Mouse (Mus musculus) T-helper 1 cell (primary cell): ENCODE measurements around the gene Bricd5.
"Not testable (repeated sequence)": the region's sequence is repeated elsewhere in the genome, so short reads cannot be mapped to it uniquely, and the experiment has no call there.

Experiments used
- in situ Hi-C: fragments of 300-600 bp; cut with MboI, MseI; formaldehyde crosslinking; loops from one replicate; pipeline ENCODE4 v1.15.1; 2025; ENCODE audit warnings: high pct_unique_total_duplicates

The Bricd5 gene

GRCm38 (mm10) chr17:24473612-24474275 is at the start of gene Bricd5:
Gene Bricd5 (plus strand): TSS chr17:24473884.
- in situ Hi-C loops, result no loop called here

- in situ Hi-C loops, result no loop called here
These were observed 49.2 kb upstream of the Bricd5 start for GRCm38 (mm10) chr17:24424489-24424888.

GRCm38 (mm10) chr17:24425326-24425725 is 48.4 kb upstream of the Bricd5 start:
- in situ Hi-C loops, result not testable (repeated sequence)

- in situ Hi-C loops, result no loop called here
These were observed 47.8 kb upstream of the Bricd5 start for GRCm38 (mm10) chr17:24425905-24426304.

- in situ Hi-C loops, result no loop called here
These were observed 47.1 kb upstream of the Bricd5 start, which contains the start of gene Eci1 for GRCm38 (mm10) chr17:24426471-24427169. Gene Eci1 (plus strand): TSS chr17:24426641.

- in situ Hi-C loops, result no loop called here
These were observed 46.5 kb upstream of the Bricd5 start for GRCm38 (mm10) chr17:24427170-24427557.

- in situ Hi-C loops, result no loop called here
These were observed 44.3 kb upstream of the Bricd5 start for GRCm38 (mm10) chr17:24429201-24429983.

GRCm38 (mm10) chr17:24437016-24437415 is 36.7 kb upstream of the Bricd5 start:
- in situ Hi-C loops, result no loop called here

- in situ Hi-C loops, result no loop called here
These were observed 33.3 kb upstream of the Bricd5 start for GRCm38 (mm10) chr17:24440377-24440776.

GRCm38 (mm10) chr17:24441148-24441547 is 32.5 kb upstream of the Bricd5 start:
- in situ Hi-C loops, result no loop called here

GRCm38 (mm10) chr17:24442107-24442506 is 31.6 kb upstream of the Bricd5 start:
- in situ Hi-C loops, result no loop called here

- in situ Hi-C loops, result no loop called here
These were observed 31.0 kb upstream of the Bricd5 start, which contains the start of gene Dnase1l2 for GRCm38 (mm10) chr17:24442632-24443155. Gene Dnase1l2 (minus strand): TSS chr17:24443105.

- in situ Hi-C loops, result no loop called here
These were observed 30.3 kb upstream of the Bricd5 start for GRCm38 (mm10) chr17:24443409-24443808.

GRCm38 (mm10) chr17:24446590-24446989 is 27.1 kb upstream of the Bricd5 start:
- in situ Hi-C loops, result no loop called here

GRCm38 (mm10) chr17:24449507-24449906 is 24.2 kb upstream of the Bricd5 start:
- in situ Hi-C loops, result no loop called here

- in situ Hi-C loops, result no loop called here
These were observed 22.5 kb upstream of the Bricd5 start for GRCm38 (mm10) chr17:24451220-24451619.

GRCm38 (mm10) chr17:24453372-24453771 is 20.3 kb upstream of the Bricd5 start:
- in situ Hi-C loops, result no loop called here

- in situ Hi-C loops, result no loop called here
These were observed 19.4 kb upstream of the Bricd5 start for GRCm38 (mm10) chr17:24454218-24454755.

- in situ Hi-C loops, result loop anchor here (5.0 kb wide), 1 partner anchor 973 kb away; no protein-coding TSS in a partner anchor
These were observed 18.7 kb upstream of the Bricd5 start for GRCm38 (mm10) chr17:24454756-24455522.

GRCm38 (mm10) chr17:24455523-24456206 is 18.0 kb upstream of the Bricd5 start:
- in situ Hi-C loops, result loop anchor here (5.0 kb wide), 1 partner anchor 973 kb away; no protein-coding TSS in a partner anchor
